Mouse (Mus musculus): Measurements from ENCODE around the gene Amotl2. TPM values are rescaled to one million over a fixed set of nuclear protein-coding genes. Genes with fewer than 3 reads are reported as not detected.

The Amotl2 gene
- polyA plus RNA-seq (2012): 0.03 TPM in 2 replicates

DNA sequence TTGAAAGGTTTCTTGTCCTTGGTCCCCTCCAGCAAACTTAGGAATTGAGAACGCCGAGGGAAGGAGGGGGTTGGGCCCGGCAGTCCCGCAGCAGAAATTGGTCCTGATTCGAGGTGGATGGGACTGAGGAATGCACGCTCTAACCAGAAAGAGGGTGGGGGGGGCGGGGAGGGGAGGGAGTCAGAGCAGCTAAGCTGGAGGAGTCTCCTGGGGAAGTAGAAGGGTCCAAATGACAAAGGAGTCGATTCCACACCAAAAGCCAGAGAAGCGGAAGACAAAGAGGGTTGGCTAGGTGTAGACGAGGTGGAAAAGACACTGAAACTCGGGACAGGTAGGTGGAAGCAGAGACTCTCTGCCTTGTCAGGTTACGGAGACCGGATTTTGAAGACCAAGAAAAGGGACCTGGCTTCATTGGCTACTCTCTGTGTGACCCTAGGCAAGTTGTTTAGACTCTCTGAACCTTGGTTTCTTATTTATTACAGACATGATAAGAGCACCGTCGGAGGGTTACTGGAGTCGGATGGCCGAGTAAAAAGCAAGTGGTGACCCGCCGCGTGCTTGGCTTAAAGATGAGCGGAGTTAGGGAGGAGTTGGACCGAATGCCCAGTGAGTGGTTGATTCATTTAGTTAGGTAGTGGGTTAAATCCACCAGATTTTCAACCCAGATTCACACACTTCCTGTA is at the start of gene Amotl2:
Amotl2 (plus strand) TSS at position 192 of the 683 bp plus-strand sequence.
- Histone ChIP-seq H3K36me3 (ENCODE audit: control insufficient read depth) (peaks cover 2% of the 10 kb centered on the region; the same call in 1 of the 2 replicates), H3K4me3 (replicated peaks) (peak within 1 kb of the TSS; percentile 60), H3K27me3 (ENCODE audit: control insufficient read depth) (peaks cover 65% of the 10 kb centered on the region), H3K9me3 (ENCODE audit: control insufficient read depth, low read length) (peaks cover 2% of the 10 kb centered on the region; the same call in 1 of the 2 replicates), H3K4me1 (ENCODE audit: control insufficient read depth) (peaks cover 5% of the 10 kb centered on the region; the same call in 1 of the 2 replicates)
- no peak for TF ChIP-seq GATA1 (IDR thresholded peaks at IDR 0.05; ENCODE audit: low read length)
- no peak for TF ChIP-seq TAL1 (IDR thresholded peaks at IDR 0.05; ENCODE audit: low read length)

DNA sequence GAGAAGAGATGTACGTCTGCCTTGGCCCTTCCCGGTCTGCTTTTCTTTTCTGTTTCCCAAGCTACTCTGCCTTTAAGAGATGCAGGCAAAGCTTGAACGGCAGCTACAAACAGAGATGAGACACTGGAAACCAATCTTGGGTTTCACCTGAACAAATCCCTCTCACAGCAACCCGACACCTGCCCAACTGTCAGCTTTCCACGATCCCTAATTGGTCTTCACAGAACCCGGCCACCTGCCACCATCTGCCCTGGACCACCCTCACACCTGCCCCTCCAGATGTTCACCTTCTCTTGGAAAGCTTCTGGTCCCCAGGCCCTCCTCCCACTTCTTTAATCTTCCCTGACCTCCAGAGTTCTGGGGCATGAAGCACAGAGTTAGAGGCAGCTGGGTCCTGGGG is 48.4 kb upstream of the Amotl2 start:
- no peak for TF ChIP-seq GATA1 (IDR thresholded peaks at IDR 0.05; ENCODE audit: low read length)
- TF ChIP-seq TAL1 (IDR thresholded peaks at IDR 0.05; ENCODE audit: low read length): no peak
- H3K27me3 ChIP-seq (ENCODE audit: control insufficient read depth): no peaks in the 10 kb centered on the region
- H3K4me1 ChIP-seq (ENCODE audit: control insufficient read depth): no peaks in the 10 kb centered on the region

DNA sequence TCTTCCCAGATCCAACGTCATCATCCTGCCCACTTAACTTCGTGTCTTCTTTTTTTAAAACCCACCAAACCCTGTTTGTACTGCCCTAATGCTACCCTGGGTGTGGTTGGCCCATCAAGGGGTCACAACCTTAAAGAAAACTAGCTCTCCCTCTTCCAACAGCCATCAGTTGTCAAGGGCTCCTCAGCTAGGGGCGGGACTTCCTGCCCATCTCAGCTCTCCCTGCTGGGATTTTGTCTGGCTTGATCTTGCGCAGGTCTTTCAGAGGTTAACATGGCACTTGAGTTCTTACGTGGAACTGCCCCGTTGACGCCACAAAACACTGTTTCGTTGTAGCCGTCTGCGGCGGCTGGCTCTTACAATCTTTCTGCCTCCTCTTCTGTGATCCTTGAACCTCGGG is 47.6 kb upstream of the Amotl2 start:
- Histone ChIP-seq H3K4me3 (replicated peaks) (no peak overlapping the region), H3K36me3 (ENCODE audit: control insufficient read depth) (no peaks in the 10 kb centered on the region), H3K27me3 (ENCODE audit: control insufficient read depth) (no peaks in the 10 kb centered on the region), H3K4me1 (ENCODE audit: control insufficient read depth) (no peaks in the 10 kb centered on the region), H3K9me3 (ENCODE audit: control insufficient read depth, low read length) (no peaks in the 10 kb centered on the region)
- no peak for TF ChIP-seq GATA1 (IDR thresholded peaks at IDR 0.05; ENCODE audit: low read length)
- TF ChIP-seq TAL1 (IDR thresholded peaks at IDR 0.05; ENCODE audit: low read length): no peak

More for the DNA sequence above, 48.4 kb upstream of the Amotl2 start:
- Histone ChIP-seq H3K36me3 (ENCODE audit: control insufficient read depth) (no peaks in the 10 kb centered on the region), H3K9me3 (ENCODE audit: control insufficient read depth, low read length) (no peaks in the 10 kb centered on the region), H3K4me3 (replicated peaks) (no peak overlapping the region)

DNA sequence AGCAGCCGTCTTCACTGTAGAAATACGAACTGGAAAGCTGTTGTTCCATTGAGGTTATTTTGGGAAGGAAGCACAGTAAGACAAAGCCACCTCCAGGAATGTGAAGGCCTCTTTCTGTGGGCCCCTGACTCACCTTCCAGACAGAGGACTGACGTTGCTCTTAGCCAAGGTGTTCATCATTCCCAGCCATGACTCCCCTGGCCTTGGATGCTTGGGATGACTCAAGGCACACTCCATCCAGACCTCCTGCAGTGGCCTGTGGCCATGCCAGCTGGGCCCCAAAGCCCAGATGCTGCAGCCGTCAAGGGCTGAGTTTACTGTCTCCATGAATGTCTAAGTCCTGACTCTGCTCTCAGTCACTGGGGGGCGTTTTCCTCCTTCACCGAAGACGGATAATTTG is 43.1 kb upstream of the Amotl2 start:
- TF ChIP-seq GATA1 (IDR thresholded peaks at IDR 0.05; ENCODE audit: low read length): no peak
- Histone ChIP-seq H3K27me3 (ENCODE audit: control insufficient read depth) (no peaks in the 10 kb centered on the region), H3K4me3 (replicated peaks) (no peak overlapping the region), H3K36me3 (ENCODE audit: control insufficient read depth) (no peaks in the 10 kb centered on the region), H3K4me1 (ENCODE audit: control insufficient read depth) (no peaks in the 10 kb centered on the region), H3K9me3 (ENCODE audit: control insufficient read depth, low read length) (no peaks in the 10 kb centered on the region)

DNA sequence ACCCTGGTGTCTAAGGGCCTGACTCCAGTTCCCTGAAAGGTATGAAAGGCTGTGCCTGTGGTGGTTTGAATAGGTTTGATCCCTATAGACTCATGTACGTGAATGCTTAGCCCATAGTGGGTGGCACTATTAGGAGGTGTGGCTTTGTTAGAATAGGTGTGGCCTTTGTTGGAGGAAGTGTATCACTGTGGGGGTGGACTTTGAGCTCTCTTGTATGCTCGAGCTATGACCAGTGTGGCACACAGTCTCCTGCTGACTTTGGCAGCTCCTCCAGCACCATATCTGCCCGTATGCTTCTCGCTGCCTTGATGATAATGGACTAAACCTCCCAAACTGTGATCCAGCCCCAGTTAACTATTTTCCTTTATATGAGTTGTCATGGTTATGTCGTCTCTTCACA is 40.5 kb upstream of the Amotl2 start:
- TF ChIP-seq GATA1 (IDR thresholded peaks at IDR 0.05; ENCODE audit: low read length) (no peak), TAL1 (IDR thresholded peaks at IDR 0.05; ENCODE audit: low read length) (no peak)
- no peaks in the 10 kb centered on the region for H3K27me3 ChIP-seq (ENCODE audit: control insufficient read depth)
- H3K4me1 ChIP-seq (ENCODE audit: control insufficient read depth): no peaks in the 10 kb centered on the region
- no peaks in the 10 kb centered on the region for H3K9me3 ChIP-seq (ENCODE audit: control insufficient read depth, low read length)
- no peaks in the 10 kb centered on the region for H3K36me3 ChIP-seq (ENCODE audit: control insufficient read depth)
- no peak overlapping the region for H3K4me3 ChIP-seq (replicated peaks)

- Histone ChIP-seq H3K9me3 (ENCODE audit: control insufficient read depth, low read length) (no peaks in the 10 kb centered on the region), H3K4me1 (ENCODE audit: control insufficient read depth) (no peaks in the 10 kb centered on the region), H3K36me3 (ENCODE audit: control insufficient read depth) (no peaks in the 10 kb centered on the region), H3K4me3 (replicated peaks) (no peak overlapping the region), H3K27me3 (ENCODE audit: control insufficient read depth) (no peaks in the 10 kb centered on the region)
- TF ChIP-seq TAL1 (IDR thresholded peaks at IDR 0.05; ENCODE audit: low read length): no peak
- TF ChIP-seq GATA1 (IDR thresholded peaks at IDR 0.05; ENCODE audit: low read length): no peak
Measured at GRCm38 (mm10) chr9:102681470-102681869, 35.0 kb upstream of the Amotl2 start.

- Histone ChIP-seq H3K9me3 (ENCODE audit: control insufficient read depth, low read length) (no peaks in the 10 kb centered on the region), H3K27me3 (ENCODE audit: control insufficient read depth) (peaks cover 37% of the 10 kb centered on the region), H3K4me3 (replicated peaks) (no peak overlapping the region), H3K4me1 (ENCODE audit: control insufficient read depth) (no peaks in the 10 kb centered on the region), H3K36me3 (ENCODE audit: control insufficient read depth) (no peaks in the 10 kb centered on the region)
- TF ChIP-seq GATA1 (IDR thresholded peaks at IDR 0.05; ENCODE audit: low read length): no peak
- no peak for TF ChIP-seq TAL1 (IDR thresholded peaks at IDR 0.05; ENCODE audit: low read length)
Measured at GRCm38 (mm10) chr9:102687943-102688342, 28.5 kb upstream of the Amotl2 start.

- H3K4me3 ChIP-seq (replicated peaks): no peak overlapping the region
- no peaks in the 10 kb centered on the region for H3K36me3 ChIP-seq (ENCODE audit: control insufficient read depth)
- H3K4me1 ChIP-seq (ENCODE audit: control insufficient read depth): no peaks in the 10 kb centered on the region
- H3K9me3 ChIP-seq (ENCODE audit: control insufficient read depth, low read length): no peaks in the 10 kb centered on the region
- H3K27me3 ChIP-seq (ENCODE audit: control insufficient read depth): peaks cover 37% of the 10 kb centered on the region
- TF ChIP-seq GATA1 (IDR thresholded peaks at IDR 0.05; ENCODE audit: low read length): no peak
- no peak for TF ChIP-seq TAL1 (IDR thresholded peaks at IDR 0.05; ENCODE audit: low read length)
Measured at GRCm38 (mm10) chr9:102689406-102689939, 27.0 kb upstream of the Amotl2 start.

DNA sequence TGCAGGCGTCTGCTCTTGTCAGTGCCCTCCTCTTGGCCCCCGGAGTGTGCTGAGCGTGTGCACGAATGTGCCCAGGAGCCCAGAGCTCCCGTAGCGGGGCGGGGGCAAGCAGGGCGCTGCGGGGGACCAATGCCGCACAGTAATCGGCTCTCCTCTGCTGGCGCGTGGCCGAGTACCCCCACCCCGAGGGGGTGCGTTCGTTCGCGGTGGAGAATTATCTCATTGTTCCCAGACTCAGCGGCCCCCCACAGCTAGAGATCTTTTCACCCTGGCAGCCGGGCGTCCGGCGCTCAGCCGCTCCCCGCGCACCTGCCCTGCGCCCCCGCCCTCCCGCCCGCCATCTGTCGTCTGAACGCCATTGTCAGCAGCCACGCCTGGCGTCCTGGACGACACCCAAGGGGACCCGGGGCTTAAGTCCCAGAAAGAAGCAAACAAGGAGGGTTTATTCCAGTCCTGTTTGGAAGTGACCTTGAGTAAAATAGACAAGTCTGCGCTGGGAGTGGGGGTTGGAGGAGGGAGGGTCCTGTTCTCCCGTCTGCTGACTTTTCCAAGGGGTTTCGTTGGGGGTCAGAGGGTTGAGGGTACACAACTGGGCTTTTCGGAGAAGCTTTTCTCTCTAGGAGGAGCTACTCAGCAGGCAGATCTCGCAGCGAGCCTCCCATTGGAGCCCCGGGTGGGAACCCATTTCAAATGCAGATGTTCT is 26.4 kb upstream of the Amotl2 start:
- Histone ChIP-seq H3K9me3 (ENCODE audit: control insufficient read depth, low read length) (no peaks in the 10 kb centered on the region), H3K36me3 (ENCODE audit: control insufficient read depth) (no peaks in the 10 kb centered on the region), H3K27me3 (ENCODE audit: control insufficient read depth) (peaks cover 37% of the 10 kb centered on the region), H3K4me1 (ENCODE audit: control insufficient read depth) (no peaks in the 10 kb centered on the region), H3K4me3 (replicated peaks) (no peak overlapping the region)
- TF ChIP-seq GATA1 (IDR thresholded peaks at IDR 0.05; ENCODE audit: low read length) (no peak), TAL1 (IDR thresholded peaks at IDR 0.05; ENCODE audit: low read length) (no peak)
